Mouse (Mus musculus): ENCODE measurements around the gene Ptprr. TPM values are rescaled to one million over a fixed set of nuclear protein-coding genes. Genes with fewer than 3 reads are reported as not detected.

Ptprr gene
- polyA plus RNA-seq, 1 experiment = not detected

GRCm38 (mm10) chr10:116304355-116304754 lies 286.3 kb downstream of the Ptprr start:
- TF ChIP-seq GATA1 (IDR thresholded peaks at IDR 0.05; ENCODE audit: low read length) = no peak

GRCm38 (mm10) chr10:116309460-116309859 lies 291.4 kb downstream of the Ptprr start:
- TF ChIP-seq GATA1 (IDR thresholded peaks at IDR 0.05; ENCODE audit: low read length) = no peak

GRCm38 (mm10) chr10:116310516-116311210 lies 292.6 kb downstream of the Ptprr start:
- TF ChIP-seq GATA1 (IDR thresholded peaks at IDR 0.05; ENCODE audit: low read length) = no peak

- no peak for TF ChIP-seq GATA1 (IDR thresholded peaks at IDR 0.05; ENCODE audit: low read length)
Measured at GRCm38 (mm10) chr10:116319246-116319645, 301.2 kb downstream of the Ptprr start.

Other genes starting within 250 kb of the Ptprr start
- not detected in 2 replicates for gene Tspan8, start 201.4 kb upstream of the Ptprr start, polyA plus RNA-seq (2012)
- not detected in 2 replicates for gene 4933416C03Rik, start 95.7 kb downstream of the Ptprr start, polyA plus RNA-seq (2012)